Mouse (Mus musculus): ENCODE data around the gene Kif26a. TPM values are rescaled to one million over a fixed set of nuclear protein-coding genes. Genes with fewer than 3 reads are reported as not detected.

Kif26a gene
- polyA plus RNA-seq, 2 experiments, result 0.08 to 0.26 TPM

DNA sequence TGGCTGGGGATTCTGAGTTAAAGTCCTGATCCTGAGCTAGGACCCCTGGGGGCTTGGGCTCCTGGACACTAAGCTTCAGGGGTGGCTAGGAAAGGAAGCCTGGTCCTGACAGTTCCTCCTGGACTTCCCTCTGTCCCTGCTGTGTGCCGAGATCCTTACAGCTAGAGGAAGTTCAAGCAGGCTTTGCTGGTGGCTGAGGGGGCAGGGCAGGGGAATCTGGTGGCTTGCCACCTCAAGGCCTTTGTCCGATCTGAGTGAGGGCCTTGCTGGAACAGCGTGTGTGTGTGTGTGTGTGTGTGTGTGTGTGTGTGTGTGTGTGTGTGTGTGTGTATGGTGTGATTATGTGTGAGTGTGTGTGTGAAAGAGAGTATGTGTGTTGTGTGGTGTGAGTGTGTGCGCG is 8.5 kb downstream of the Kif26a start:
- DNase-seq (ENCODE audit: low read depth in 3 of 3, low spot score in 3 of 3) (no peak), ATAC-seq (ENCODE audit: insufficient read depth) (no peak)
- no peak overlapping the region for H3K9ac ChIP-seq (replicated peaks)
- no peak overlapping the region for H3K4me2 ChIP-seq (ENCODE audit: low read depth)
- H3K36me3 ChIP-seq (replicated peaks; ENCODE audit: control insufficient read depth, insufficient read depth, low read depth), result no peaks in the 10 kb centered on the region
- TF ChIP-seq CTCF (IDR thresholded peaks at IDR 0.05; ENCODE audit: low read depth), result no peak
- TF ChIP-seq EP300 (IDR thresholded peaks at IDR 0.05; ENCODE audit: low read depth), result no peak
- H3K4me3 ChIP-seq (ENCODE audit: insufficient read depth in 1 of 2, low read depth in 2 of 2, low read length in 2 of 2), result no peak overlapping the region
- H3K4me1 ChIP-seq (replicated peaks; ENCODE audit: control insufficient read depth in 2 of 2, insufficient read depth in 2 of 2, low read length in 1 of 2), result no peaks in the 10 kb centered on the region
- H3K27me3 ChIP-seq (ENCODE audit: control insufficient read depth, insufficient read depth, low read length), result no peaks in the 10 kb centered on the region
- H3K9me3 ChIP-seq (ENCODE audit: control insufficient read depth, low read length), result no peaks in the 10 kb centered on the region
- WGBS (ENCODE audit: insufficient replicate concordance), result 43% methylated on average over 5 of the region's 5 CpGs
- no peak overlapping the region for H3K27ac ChIP-seq

GRCm38 (mm10) chr12:112155218-112156051 is 9.4 kb downstream of the Kif26a start:
- 63% methylated on average over 16 of the region's 16 CpGs for WGBS (ENCODE audit: insufficient replicate concordance)
- Histone ChIP-seq H3K4me3 (ENCODE audit: insufficient read depth in 1 of 2, low read depth in 2 of 2, low read length in 2 of 2) (no peak overlapping the region), H3K27ac (no peak overlapping the region), H3K27me3 (ENCODE audit: control insufficient read depth, insufficient read depth, low read length) (no peaks in the 10 kb centered on the region), H3K4me2 (ENCODE audit: low read depth) (no peak overlapping the region), H3K9ac (replicated peaks) (no peak overlapping the region), H3K36me3 (replicated peaks; ENCODE audit: control insufficient read depth, insufficient read depth, low read depth) (no peaks in the 10 kb centered on the region), H3K4me1 (replicated peaks; ENCODE audit: control insufficient read depth in 2 of 2, insufficient read depth in 2 of 2, low read length in 1 of 2) (no peaks in the 10 kb centered on the region), H3K9me3 (ENCODE audit: control insufficient read depth, low read length) (no peaks in the 10 kb centered on the region)
- ATAC-seq (ENCODE audit: insufficient read depth) (no peak), DNase-seq (ENCODE audit: low read depth in 3 of 3, low spot score in 3 of 3) (no peak)
- no peak for TF ChIP-seq EP300 (IDR thresholded peaks at IDR 0.05; ENCODE audit: low read depth)
- no peak for TF ChIP-seq CTCF (IDR thresholded peaks at IDR 0.05; ENCODE audit: low read depth)

GRCm38 (mm10) chr12:112156804-112157203 is 10.8 kb downstream of the Kif26a start:
- Histone ChIP-seq H3K4me1 (replicated peaks; ENCODE audit: control insufficient read depth in 2 of 2, insufficient read depth in 2 of 2, low read length in 1 of 2) (no peaks in the 10 kb centered on the region), H3K9ac (replicated peaks) (no peak overlapping the region), H3K4me2 (ENCODE audit: low read depth) (no peak overlapping the region), H3K27me3 (ENCODE audit: control insufficient read depth, insufficient read depth, low read length) (no peaks in the 10 kb centered on the region), H3K4me3 (ENCODE audit: insufficient read depth in 1 of 2, low read depth in 2 of 2, low read length in 2 of 2) (no peak overlapping the region), H3K27ac (no peak overlapping the region), H3K9me3 (ENCODE audit: control insufficient read depth, low read length) (no peaks in the 10 kb centered on the region), H3K36me3 (replicated peaks; ENCODE audit: control insufficient read depth, insufficient read depth, low read depth) (no peaks in the 10 kb centered on the region)
- no peak for ATAC-seq (ENCODE audit: insufficient read depth)
- WGBS (ENCODE audit: insufficient replicate concordance), result 72% methylated on average over 6 of the region's 6 CpGs
- DNase-seq (ENCODE audit: low read depth in 3 of 3, low spot score in 3 of 3), result no peak
- TF ChIP-seq EP300 (IDR thresholded peaks at IDR 0.05; ENCODE audit: low read depth) (no peak), CTCF (IDR thresholded peaks at IDR 0.05; ENCODE audit: low read depth) (no peak)

GRCm38 (mm10) chr12:112158246-112158645 is 12.2 kb downstream of the Kif26a start:
- Histone ChIP-seq H3K9me3 (ENCODE audit: control insufficient read depth, low read length) (no peaks in the 10 kb centered on the region), H3K4me2 (ENCODE audit: low read depth) (no peak overlapping the region), H3K4me1 (replicated peaks; ENCODE audit: control insufficient read depth in 2 of 2, insufficient read depth in 2 of 2, low read length in 1 of 2) (no peaks in the 10 kb centered on the region), H3K36me3 (replicated peaks; ENCODE audit: control insufficient read depth, insufficient read depth, low read depth) (no peaks in the 10 kb centered on the region), H3K9ac (replicated peaks) (no peak overlapping the region), H3K4me3 (ENCODE audit: insufficient read depth in 1 of 2, low read depth in 2 of 2, low read length in 2 of 2) (no peak overlapping the region), H3K27me3 (ENCODE audit: control insufficient read depth, insufficient read depth, low read length) (no peaks in the 10 kb centered on the region), H3K27ac (no peak overlapping the region)
- no peak for TF ChIP-seq EP300 (IDR thresholded peaks at IDR 0.05; ENCODE audit: low read depth)
- TF ChIP-seq CTCF (IDR thresholded peaks at IDR 0.05; ENCODE audit: low read depth), result no peak
- ATAC-seq (ENCODE audit: insufficient read depth) (no peak), DNase-seq (ENCODE audit: low read depth in 3 of 3, low spot score in 3 of 3) (no peak)
- WGBS (ENCODE audit: insufficient replicate concordance), result 68% methylated on average over 8 of the region's 8 CpGs

DNA sequence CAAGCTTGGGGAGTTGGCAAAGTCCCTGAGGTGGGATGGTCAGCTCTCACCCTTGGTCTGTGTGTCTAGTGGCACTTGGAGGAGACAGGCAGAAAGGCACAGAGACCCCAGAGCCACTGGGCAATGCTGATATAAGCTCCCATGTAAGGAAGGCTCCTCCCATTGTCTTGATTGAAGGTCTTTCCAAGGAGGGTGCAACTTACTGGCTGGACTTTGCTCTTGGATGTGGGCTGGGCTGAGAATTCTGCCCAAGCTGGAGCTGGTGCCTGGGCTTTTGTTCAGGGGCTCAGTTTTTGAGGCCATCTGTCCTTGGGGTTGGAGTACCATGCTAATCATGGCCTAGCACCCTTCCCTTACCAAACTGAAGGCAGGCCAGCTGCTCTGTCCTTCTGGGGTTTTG is 12.8 kb downstream of the Kif26a start:
- H3K4me3 ChIP-seq (ENCODE audit: insufficient read depth in 1 of 2, low read depth in 2 of 2, low read length in 2 of 2), result no peak overlapping the region
- no peaks in the 10 kb centered on the region for H3K9me3 ChIP-seq (ENCODE audit: control insufficient read depth, low read length)
- no peaks in the 10 kb centered on the region for H3K4me1 ChIP-seq (replicated peaks; ENCODE audit: control insufficient read depth in 2 of 2, insufficient read depth in 2 of 2, low read length in 1 of 2)
- no peak overlapping the region for H3K4me2 ChIP-seq (ENCODE audit: low read depth)
- H3K36me3 ChIP-seq (replicated peaks; ENCODE audit: control insufficient read depth, insufficient read depth, low read depth), result no peaks in the 10 kb centered on the region
- no peak for DNase-seq (ENCODE audit: low read depth in 3 of 3, low spot score in 3 of 3)
- TF ChIP-seq EP300 (IDR thresholded peaks at IDR 0.05; ENCODE audit: low read depth), result no peak
- no peak for TF ChIP-seq CTCF (IDR thresholded peaks at IDR 0.05; ENCODE audit: low read depth)
- H3K27ac ChIP-seq, result no peak overlapping the region
- no peak for ATAC-seq (ENCODE audit: insufficient read depth)
- no peaks in the 10 kb centered on the region for H3K27me3 ChIP-seq (ENCODE audit: control insufficient read depth, insufficient read depth, low read length)
- H3K9ac ChIP-seq (replicated peaks), result no peak overlapping the region

Data from liver, embryonic 14.5 days (tissue).